12 mouse cellular contexts compared by ENCODE assay signal in the genomic region with DNA sequence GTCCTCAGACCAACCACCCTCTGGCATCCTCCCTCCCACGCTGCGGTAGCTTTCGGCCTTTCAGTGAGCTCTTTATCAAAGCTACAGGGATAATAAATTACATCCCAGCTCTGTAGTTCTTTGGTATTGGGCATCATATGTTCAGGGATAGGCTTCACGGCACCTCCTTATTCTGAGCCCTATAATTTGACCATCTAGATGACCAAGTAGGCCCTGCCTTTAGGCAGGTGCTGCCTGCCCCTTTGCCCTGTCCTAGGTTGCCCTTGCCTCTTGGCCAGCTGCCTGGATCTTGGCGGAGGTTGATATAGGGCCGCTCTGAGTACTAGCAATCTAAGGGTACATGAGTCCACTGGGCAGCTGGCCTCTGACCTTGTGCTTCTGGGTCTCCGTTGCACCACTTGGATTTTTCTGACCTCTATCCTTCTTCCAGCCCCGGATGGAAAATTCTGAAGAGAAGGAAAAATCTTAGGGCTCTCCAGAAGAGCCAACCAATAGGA. TPM values are rescaled to one million over a fixed set of nuclear protein-coding genes. Genes with fewer than 3 reads are reported as not detected.
DNase-seq lines count a peak whose midpoint lies in the region; ATAC-seq lines count a peak whose summit lies in the region.
"Had no signal": no experiment of that assay in that cellular context is flagged by ENCODE, and none has a peak within 500 bp of the region (broad histone marks: within the 10 kb centered on the region; RNA-seq: fewer than 3 reads in every experiment).

No protein-coding gene starts in this region.

- 0 out of 2 replicates have a peak, but pooled peaks cover 11% of the 10 kb centered on the region for H3K27me3 ChIP-seq in liver, embryonic 13.5 days
- H3K27me3 ChIP-seq in liver, embryonic 11.5 days (replicated peaks; ENCODE audit: control insufficient read depth, insufficient read depth, low read length), result no peaks in the 10 kb centered on the region
- no peaks in the 10 kb centered on the region for H3K27me3 ChIP-seq in stomach, embryonic 16.5 days (ENCODE audit: control insufficient read depth, insufficient read depth, low read length)
- H3K27me3 ChIP-seq: embryonic facial prominence, embryonic 13.5 days; forebrain, embryonic 13.5 days had no signal

- H3K4me3 ChIP-seq in liver, embryonic 13.5 days (replicated peaks), result no peak overlapping the region
- H3K4me3 ChIP-seq in liver, embryonic 11.5 days (ENCODE audit: low read depth, low read length), result no peak overlapping the region
- H3K4me3 ChIP-seq in stomach, embryonic 16.5 days (replicated peaks; ENCODE audit: low read length), result no peak overlapping the region
- H3K4me3 ChIP-seq: embryonic facial prominence, embryonic 13.5 days; forebrain, embryonic 13.5 days had no signal

- no peak for DNase-seq in liver, embryonic 13.5 days
- no peak for DNase-seq in liver, embryonic 11.5 days (ENCODE audit: low spot score)
- peak; percentile 48 to 65 for DNase-seq in gastrocnemius, adult 8-10 months (ENCODE audit: low spot score in 2 of 2)
- peak; percentile 65 for DNase-seq in heart, postnatal 4 days
- DNase-seq in right cerebral cortex, postnatal 14 days, result no peak
- DNase-seq: cerebellum, postnatal 14 days had no signal

- 0 out of 2 replicates have a peak, but pooled peaks cover 3% of the 10 kb centered on the region for H3K4me1 ChIP-seq in liver, embryonic 13.5 days (replicated peaks)
- no peaks in the 10 kb centered on the region for H3K4me1 ChIP-seq in liver, embryonic 11.5 days (replicated peaks; ENCODE audit: control insufficient read depth, insufficient read depth, low read length)
- no peaks in the 10 kb centered on the region for H3K4me1 ChIP-seq in stomach, embryonic 16.5 days (ENCODE audit: control insufficient read depth, insufficient read depth, low read length)
- H3K4me1 ChIP-seq: forebrain, embryonic 13.5 days had no signal

- WGBS in liver, embryonic 13.5 days (ENCODE audit: insufficient replicate concordance), result 74% methylated on average over 8 of the region's 8 CpGs
- WGBS in liver, embryonic 11.5 days, result 81% methylated on average over 8 of the region's 8 CpGs
- WGBS in stomach, embryonic 16.5 days, result 82% methylated on average over 8 of the region's 8 CpGs

- H3K9ac ChIP-seq in liver, embryonic 13.5 days, result no peak overlapping the region
- no peak overlapping the region for H3K9ac ChIP-seq in liver, embryonic 11.5 days (ENCODE audit: low read depth, low read length)
- no peak overlapping the region for H3K9ac ChIP-seq in stomach, embryonic 16.5 days (ENCODE audit: low read length)
- H3K9ac ChIP-seq: embryonic facial prominence, embryonic 13.5 days; forebrain, embryonic 13.5 days had no signal

- H3K4me2 ChIP-seq in liver, embryonic 13.5 days, result no peak overlapping the region
- H3K4me2 ChIP-seq in liver, embryonic 11.5 days, result no peak overlapping the region
- H3K4me2 ChIP-seq in stomach, embryonic 16.5 days (ENCODE audit: low read depth, low read length), result no peak overlapping the region
- H3K4me2 ChIP-seq: embryonic facial prominence, embryonic 13.5 days; forebrain, embryonic 13.5 days; midbrain, embryonic 11.5 days had no signal

- no peak overlapping the region for H3K27ac ChIP-seq in liver, embryonic 13.5 days
- H3K27ac ChIP-seq in liver, embryonic 11.5 days (ENCODE audit: low read depth, low read length), result no peak overlapping the region
- H3K27ac ChIP-seq in stomach, embryonic 16.5 days (ENCODE audit: low read length), result no peak overlapping the region
- H3K27ac ChIP-seq: embryonic facial prominence, embryonic 13.5 days; forebrain, embryonic 13.5 days had no signal

- H3K36me3 ChIP-seq in liver, embryonic 13.5 days, result no peaks in the 10 kb centered on the region
- H3K36me3 ChIP-seq in liver, embryonic 11.5 days (ENCODE audit: control insufficient read depth, insufficient read depth, low read length), result no peaks in the 10 kb centered on the region
- no peaks in the 10 kb centered on the region for H3K36me3 ChIP-seq in stomach, embryonic 16.5 days (ENCODE audit: control insufficient read depth, insufficient read depth, low read length)
- H3K36me3 ChIP-seq: embryonic facial prominence, embryonic 13.5 days had no signal

- H3K9me3 ChIP-seq in liver, embryonic 13.5 days (replicated peaks), result 0 out of 2 replicates have a peak, but pooled peaks cover 4% of the 10 kb centered on the region
- H3K9me3 ChIP-seq in liver, embryonic 11.5 days (ENCODE audit: control insufficient read depth, low read length), result no peaks in the 10 kb centered on the region
- H3K9me3 ChIP-seq in stomach, embryonic 16.5 days (replicated peaks; ENCODE audit: control insufficient read depth, low read length), result no peaks in the 10 kb centered on the region
- H3K9me3 ChIP-seq: embryonic facial prominence, embryonic 13.5 days had no signal

- ATAC-seq in liver, embryonic 13.5 days (ENCODE audit: low read depth), result 0 out of 2 replicates have a peak, but pooled peaks have one; percentile 23
- no peak for ATAC-seq in liver, embryonic 11.5 days (replicated peaks; ENCODE audit: low FRiP score)
- 0 out of 2 replicates have a peak, but pooled peaks have one; percentile 13 for ATAC-seq in stomach, embryonic 16.5 days (ENCODE audit: insufficient read depth, low FRiP score)
- ATAC-seq in inflammation-experienced regulatory T-cells, adult 6 months, result no peak
- ATAC-seq: forebrain, embryonic 13.5 days; intestine, embryonic 16.5 days had no signal

RNA-seq across cellular contexts. Expression of a gene that starts 21.7 kb away (rescaled TPM):
- polyA plus RNA-seq in liver, embryonic 13.5 days (2015; fragmentation: Nextera tagmentation; extraction: Ambion mirVana), result 20.5 and 23.1 TPM in 2 replicates
- polyA plus RNA-seq in liver, embryonic 11.5 days (2014; fragmentation: Nextera tagmentation; extraction: Ambion mirVana), result 29.0 and 30.7 TPM in 2 replicates
- 10 to 100 TPM; 15.7 to 26.0 (median 19.1) TPM for total RNA-seq in gastrocnemius, adult 8-10 months (2022)
- 10 to 100 TPM; 27.8 to 31.0 TPM for total RNA-seq in heart, postnatal 4 days (2021)
- 5.7 and 6.3 TPM in 2 replicates for polyA plus RNA-seq in stomach, embryonic 16.5 days (2015; fragmentation: Nextera tagmentation; extraction: Ambion mirVana)
- polyA plus RNA-seq in inflammation-experienced regulatory T-cells, adult 6 months (2017; shearing (Covaris generic)), result 1 to 10 TPM; 2.2 to 4.3 (median 3.5) TPM

Comparison
In these comparisons a context has a peak if more than half of its experiments do, and no peak if none do; other contexts are left out.
1. ATAC-seq: peak in liver, embryonic 13.5 days (single experiment) and stomach, embryonic 16.5 days (single experiment); none in liver, embryonic 11.5 days (single experiment) and inflammation-experienced regulatory T-cells, adult 6 months (single experiment).
2. DNase-seq: peak in gastrocnemius, adult 8-10 months (2 of 2) and heart, postnatal 4 days (single experiment); none in liver, embryonic 13.5 days (single experiment), liver, embryonic 11.5 days (single experiment) and right cerebral cortex, postnatal 14 days (single experiment).